In genomic region chr9:58658596-58659309, GRCm38 (mm10) we compare ENCODE assay signal across 14 mouse cellular contexts.
DNase-seq lines count a peak whose midpoint lies in the region; ATAC-seq lines count a peak whose summit lies in the region.
"Had no signal": no experiment of that assay in that cellular context is flagged by ENCODE, and none has a peak within 500 bp of the region (broad histone marks: within the 10 kb centered on the region; RNA-seq: fewer than 3 reads in every experiment).

No protein-coding gene starts in this region.

- H3K9ac ChIP-seq in heart, embryonic 12.5 days, result no peak overlapping the region
- H3K9ac ChIP-seq in lung, embryonic 16.5 days (ENCODE audit: low read length), result no peak overlapping the region
- H3K9ac ChIP-seq: hindbrain, embryonic 15.5 days; limb, embryonic 15.5 days had no signal

- DNase-seq in heart, postnatal 36 days, result no peak
- no peak for DNase-seq in lung, postnatal 10 days
- no peak for DNase-seq in limb, embryonic 10.5 days (ENCODE audit: low spot score)
- no peak for DNase-seq in adrenal gland, postnatal 4 days (ENCODE audit: low spot score in 2 of 2)
- DNase-seq: cerebellum, adult 2 months; gastrocnemius, postnatal 36 days; kidney, adult 9 months had no signal

- no peaks in the 10 kb centered on the region for H3K27me3 ChIP-seq in heart, embryonic 12.5 days (replicated peaks)
- H3K27me3 ChIP-seq in lung, embryonic 16.5 days (ENCODE audit: control insufficient read depth, insufficient read depth, low read depth, low read length), result no peaks in the 10 kb centered on the region
- no peaks in the 10 kb centered on the region for H3K27me3 ChIP-seq in limb, embryonic 10.5 days (ENCODE audit: low read depth, poor library complexity, severe bottlenecking)
- H3K27me3 ChIP-seq: hindbrain, embryonic 15.5 days; limb, embryonic 15.5 days had no signal

- peaks cover 35% of the 10 kb centered on the region for H3K4me1 ChIP-seq in heart, embryonic 12.5 days (replicated peaks)
- H3K4me1 ChIP-seq in lung, embryonic 16.5 days (replicated peaks; ENCODE audit: control insufficient read depth, insufficient read depth, low read length), result peaks cover 2% of the 10 kb centered on the region
- H3K4me1 ChIP-seq in limb, embryonic 10.5 days, result no peaks in the 10 kb centered on the region
- H3K4me1 ChIP-seq: hindbrain, embryonic 15.5 days; limb, embryonic 15.5 days had no signal

- no peak for ATAC-seq in heart, embryonic 12.5 days (ENCODE audit: insufficient number of reproducible peaks, low FRiP score)
- no peak for ATAC-seq in lung, embryonic 16.5 days (ENCODE audit: low read depth)
- ATAC-seq in megakaryocyte-erythroid progenitor cell, adult 5-6 weeks (replicated peaks; ENCODE audit: low FRiP score, low TSS enrichment, poor library complexity, severe bottlenecking), result peak; percentile 35

- no peak overlapping the region for H3K4me2 ChIP-seq in heart, embryonic 12.5 days
- H3K4me2 ChIP-seq in lung, embryonic 16.5 days (ENCODE audit: low read depth, low read length), result no peak overlapping the region
- H3K4me2 ChIP-seq: hindbrain, embryonic 15.5 days; limb, embryonic 15.5 days; midbrain, embryonic 11.5 days had no signal

- intact Hi-C loops in heart, postnatal 36 days (cut with DNase I), result no loop called here

- 0 out of 2 replicates have a peak, but pooled peaks cover 2% of the 10 kb centered on the region for H3K9me3 ChIP-seq in heart, embryonic 12.5 days (replicated peaks)
- no peaks in the 10 kb centered on the region for H3K9me3 ChIP-seq in lung, embryonic 16.5 days (ENCODE audit: control insufficient read depth, low read length)
- H3K9me3 ChIP-seq in limb, embryonic 10.5 days (replicated peaks), result no peaks in the 10 kb centered on the region
- H3K9me3 ChIP-seq: hindbrain, embryonic 15.5 days; limb, embryonic 15.5 days had no signal

- WGBS in heart, embryonic 12.5 days, result 60% methylated on average over 4 of the region's 4 CpGs
- 68% methylated on average over 4 of the region's 4 CpGs for WGBS in lung, embryonic 16.5 days
- 89% methylated on average over 4 of the region's 4 CpGs for WGBS in limb, embryonic 10.5 days

- H3K27ac ChIP-seq in heart, embryonic 12.5 days (ENCODE audit: poor library complexity, severe bottlenecking), result peak overlapping the region; percentile 70
- peak overlapping the region; percentile 72 for H3K27ac ChIP-seq in lung, embryonic 16.5 days (ENCODE audit: low read length)
- peak overlapping the region; percentile 7; the same call in 1 of the 2 replicates for H3K27ac ChIP-seq in limb, embryonic 10.5 days
- H3K27ac ChIP-seq: hindbrain, embryonic 15.5 days; limb, embryonic 15.5 days had no signal

- peaks cover 32% of the 10 kb centered on the region for H3K36me3 ChIP-seq in heart, embryonic 12.5 days
- H3K36me3 ChIP-seq in lung, embryonic 16.5 days (ENCODE audit: control insufficient read depth, insufficient read depth, low read length), result peaks cover 5% of the 10 kb centered on the region
- H3K36me3 ChIP-seq in limb, embryonic 10.5 days, result peaks cover 30% of the 10 kb centered on the region

- H3K4me3 ChIP-seq in heart, embryonic 12.5 days, result no peak overlapping the region
- no peak overlapping the region for H3K4me3 ChIP-seq in lung, embryonic 16.5 days (ENCODE audit: low read length)
- no peak overlapping the region for H3K4me3 ChIP-seq in limb, embryonic 10.5 days
- H3K4me3 ChIP-seq: hindbrain, embryonic 15.5 days; limb, embryonic 15.5 days; myocyte had no signal

Comparison
In these comparisons a context has a peak if more than half of its experiments do, and no peak if none do; other contexts are left out.
1. H3K27ac ChIP-seq: peak in every context shown above with its lines; median percentile 72 in lung, embryonic 16.5 days; 70 in heart, embryonic 12.5 days; 7 in limb, embryonic 10.5 days.